Mouse (Mus musculus) liver, embryonic 16.5 days (tissue): ENCODE measurements around the gene Kcns1. TPM values are rescaled to one million over a fixed set of nuclear protein-coding genes. Genes with fewer than 3 reads are reported as not detected.

ENCODE experiments used
- ATAC-seq: fragments of 200-750 bp; cut with Nextera tagmentation; 2 replicates; pipeline ENCODE4 v1.8.0; 2017; ENCODE audit warnings: low read depth, mild to moderate bottlenecking, moderate number of reproducible peaks, moderate library complexity
- H3K27ac ChIP-seq: fragments of 300-500 bp; sonication (generic); 2 replicates; pipeline ENCODE4 v1.5.1; 2014; ENCODE audit warnings: mild to moderate bottlenecking, low read length
- H3K27me3 ChIP-seq: fragments of 300-500 bp; sonication (generic); 2 replicates; pipeline ENCODE4 v1.6.1; 2014; ENCODE audit warnings: low read depth, low read length, mixed read lengths; ENCODE audit not compliant: control insufficient read depth, insufficient read depth
- H3K36me3 ChIP-seq: fragments of 300-500 bp; sonication (generic); 2 replicates; pipeline ENCODE4 v1.6.1; 2014; ENCODE audit warnings: mild to moderate bottlenecking; ENCODE audit not compliant: control insufficient read depth, insufficient read depth
- H3K4me1 ChIP-seq: fragments of 300-500 bp; sonication (generic); 2 replicates; pipeline ENCODE4 v1.6.1; 2014; ENCODE audit warnings: low read depth, low read length, mixed read lengths; ENCODE audit not compliant: control insufficient read depth
- H3K4me2 ChIP-seq: fragments of 300-500 bp; sonication (generic); 2 replicates; pipeline ENCODE4 v1.6.1; 2014; ENCODE audit warnings: low read depth, low read length, mixed read lengths
- H3K4me3 ChIP-seq: fragments of 300-500 bp; sonication (generic); 2 replicates; pipeline ENCODE4 v1.5.1; 2014; ENCODE audit warnings: low read depth, mild to moderate bottlenecking, low read length
- H3K9ac ChIP-seq: fragments of 300-500 bp; sonication (generic); 2 replicates; pipeline ENCODE4 v1.6.1; 2014; ENCODE audit warnings: low read depth, low read length
- H3K9me3 ChIP-seq: fragments of 300-500 bp; sonication (generic); replicated peaks from 2 replicates; pipeline ENCODE4 v1.6.1; 2016; ENCODE audit warnings: low read length; ENCODE audit not compliant: control insufficient read depth
- WGBS: fragments of 180-500 bp; shearing (Covaris S2); extraction: QIAGEN DNeasy Blood & Tissue Kit; methylation state at CpG from one replicate; pipeline ENCODE4 v1.1.7; 2014; ENCODE audit not compliant: insufficient replicate concordance; 5-methylcytosine and 5-hydroxymethylcytosine counted together
- polyA plus RNA-seq: library from polyadenylated mRNA; unstranded; fragments of >200 nt; fragmentation: Nextera tagmentation; extraction: Ambion mirVana; gene quantifications from 2 replicates; pipeline ENCODE4 v1.2.1, GENCODE M21; 2015

Kcns1 gene
- polyA plus RNA-seq, 1 experiment from 2014 or later, result not detected

DNA sequence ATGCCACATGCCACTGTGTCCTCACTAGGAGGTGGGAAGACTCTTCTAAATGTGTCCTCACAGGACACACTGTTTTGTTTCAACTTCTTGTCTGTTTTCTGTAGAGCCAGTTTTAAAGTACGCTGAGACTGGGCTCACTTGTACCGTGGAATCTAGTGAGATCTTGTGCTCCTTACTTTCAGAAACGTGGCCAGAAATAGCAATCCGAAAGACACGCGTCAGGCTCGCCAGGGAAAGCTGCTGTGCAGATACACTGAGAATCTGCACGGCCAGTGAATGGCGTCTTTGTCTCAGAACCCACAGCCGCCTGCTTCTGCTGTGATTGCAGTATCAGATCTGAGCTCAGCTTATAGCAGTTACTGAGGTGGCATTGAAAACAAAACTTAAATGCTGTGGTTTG, 28.9 kb downstream of the Kcns1 start:
- Histone ChIP-seq H3K27me3 (no peaks in the 10 kb centered on the region), H3K9ac (no peak overlapping the region), H3K36me3 (no peaks in the 10 kb centered on the region), H3K27ac (no peak overlapping the region), H3K9me3 (no peaks in the 10 kb centered on the region), H3K4me2 (no peak overlapping the region), H3K4me3 (no peak overlapping the region), H3K4me1 (no peaks in the 10 kb centered on the region)
- 50% methylated on average over 10 of the region's 10 CpGs for WGBS
- ATAC-seq, result no peak

DNA sequence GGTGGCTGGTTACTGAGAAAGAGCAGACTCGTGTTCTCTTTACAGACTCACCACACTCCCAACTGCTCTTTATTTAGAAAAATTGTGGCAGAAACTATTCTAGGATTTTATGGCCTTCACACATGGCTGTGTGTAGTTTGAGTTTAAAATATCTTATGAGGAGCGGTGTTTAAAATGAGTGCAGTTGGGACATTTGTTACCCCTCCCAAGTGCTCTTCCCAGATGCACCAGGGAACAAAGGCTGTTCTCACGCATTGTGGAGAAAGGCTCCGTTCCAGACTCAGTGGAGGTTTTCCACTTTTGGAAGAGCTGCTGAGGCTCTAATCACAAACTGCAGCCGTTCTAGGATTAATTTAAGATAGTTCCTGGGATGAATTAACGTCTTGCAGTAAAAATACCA, 33.2 kb downstream of the Kcns1 start:
- H3K4me2 ChIP-seq, result no peak overlapping the region
- no peak overlapping the region for H3K9ac ChIP-seq
- no peaks in the 10 kb centered on the region for H3K27me3 ChIP-seq
- no peaks in the 10 kb centered on the region for H3K36me3 ChIP-seq
- no peak for ATAC-seq
- no peaks in the 10 kb centered on the region for H3K9me3 ChIP-seq
- no peak overlapping the region for H3K27ac ChIP-seq
- 72% methylated on average over 6 of the region's 6 CpGs for WGBS
- H3K4me1 ChIP-seq, result no peaks in the 10 kb centered on the region
- H3K4me3 ChIP-seq, result no peak overlapping the region

DNA sequence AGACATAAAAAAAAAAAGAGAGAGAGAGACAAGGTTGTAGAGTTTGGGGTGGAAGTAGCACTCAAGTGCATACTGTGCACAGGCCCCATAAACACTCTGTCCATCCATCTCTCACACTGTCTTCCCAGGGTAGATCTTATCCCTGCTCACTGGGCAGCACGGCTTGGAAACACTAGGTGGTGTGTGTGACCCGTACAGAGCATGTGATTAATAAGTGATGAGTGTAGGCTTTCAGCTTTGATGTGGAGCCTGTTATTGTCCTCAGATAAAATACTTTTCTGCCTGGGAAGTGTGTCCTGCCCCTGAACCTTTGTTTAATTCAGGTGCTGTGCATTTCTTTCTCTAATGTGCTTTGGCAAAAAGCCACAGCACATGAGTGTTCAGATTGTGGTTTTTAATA, 34.5 kb downstream of the Kcns1 start:
- no peaks in the 10 kb centered on the region for H3K36me3 ChIP-seq
- ATAC-seq, result no peak
- WGBS, result 55% methylated on average over 2 of the region's 2 CpGs
- H3K9ac ChIP-seq, result no peak overlapping the region
- no peak overlapping the region for H3K4me2 ChIP-seq
- H3K27me3 ChIP-seq, result no peaks in the 10 kb centered on the region
- no peak overlapping the region for H3K4me3 ChIP-seq
- no peak overlapping the region for H3K27ac ChIP-seq
- H3K9me3 ChIP-seq, result no peaks in the 10 kb centered on the region
- no peaks in the 10 kb centered on the region for H3K4me1 ChIP-seq

DNA sequence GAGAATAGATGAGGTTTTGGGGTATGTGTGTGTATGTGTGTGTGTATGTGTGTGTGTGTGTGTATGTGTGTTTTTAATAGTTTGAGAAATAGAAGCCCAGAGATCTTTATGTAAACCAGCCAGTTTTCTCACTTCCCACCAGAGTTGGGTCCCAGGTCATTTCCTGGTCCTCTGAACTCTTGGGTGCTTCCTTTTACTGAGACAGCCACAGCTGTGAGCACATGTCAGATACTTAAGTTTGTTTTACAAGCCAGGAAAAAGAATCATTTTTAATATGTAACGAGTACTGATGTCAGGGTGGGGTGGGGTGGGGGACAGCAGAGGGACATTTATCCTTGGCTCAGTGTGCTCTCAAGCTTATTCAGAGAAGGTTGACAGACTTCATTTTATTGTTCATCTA, 35.5 kb downstream of the Kcns1 start:
- WGBS, result 67% methylated on average over 1 of the region's 1 CpGs
- Histone ChIP-seq H3K27ac (no peak overlapping the region), H3K4me1 (no peaks in the 10 kb centered on the region), H3K4me2 (no peak overlapping the region), H3K4me3 (no peak overlapping the region), H3K9ac (no peak overlapping the region), H3K27me3 (no peaks in the 10 kb centered on the region), H3K9me3 (no peaks in the 10 kb centered on the region), H3K36me3 (no peaks in the 10 kb centered on the region)
- no peak for ATAC-seq

DNA sequence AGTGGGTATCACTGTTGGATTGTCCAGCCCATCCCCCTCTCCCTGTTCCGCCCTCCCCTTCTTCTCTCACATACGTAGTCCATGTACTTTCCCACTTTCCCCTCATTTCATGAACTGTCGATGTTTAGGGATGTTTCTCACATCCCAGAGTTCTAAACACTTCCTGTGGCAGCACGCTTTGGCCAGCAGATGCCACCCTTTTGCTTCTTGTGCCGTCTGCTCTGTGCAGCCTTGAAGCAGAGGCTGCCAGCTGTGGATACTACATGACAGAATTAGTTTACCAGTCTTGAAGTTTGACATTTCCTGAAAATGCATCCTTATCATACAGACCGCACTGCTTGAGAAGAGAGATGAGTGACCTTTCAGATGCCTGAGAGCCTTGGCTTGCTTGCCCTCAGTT, 36.4 kb downstream of the Kcns1 start:
- Histone ChIP-seq H3K4me2 (no peak overlapping the region), H3K27me3 (no peaks in the 10 kb centered on the region), H3K4me1 (no peaks in the 10 kb centered on the region), H3K27ac (no peak overlapping the region), H3K4me3 (no peak overlapping the region), H3K9me3 (no peaks in the 10 kb centered on the region), H3K36me3 (no peaks in the 10 kb centered on the region), H3K9ac (no peak overlapping the region)
- WGBS, result 58% methylated on average over 6 of the region's 6 CpGs
- ATAC-seq, result no peak

DNA sequence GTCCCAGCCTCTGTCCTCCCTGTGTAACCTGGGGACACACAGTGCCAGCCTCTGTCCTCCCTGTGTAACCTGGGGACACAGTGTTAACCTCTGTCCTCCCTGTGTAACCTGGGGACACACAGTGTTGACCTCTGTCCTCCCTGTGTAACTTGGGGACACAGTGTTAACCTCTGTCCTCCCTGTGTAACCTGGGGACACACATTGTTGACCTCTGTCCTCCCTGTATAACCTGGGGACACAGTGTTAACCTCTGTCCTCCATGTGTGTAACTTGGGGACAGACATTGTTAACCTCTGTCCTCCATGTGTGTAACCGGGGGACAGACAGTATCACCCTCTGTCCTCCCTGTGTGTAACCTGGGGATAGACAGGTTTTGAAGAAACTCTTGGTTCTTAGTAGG, 39.3 kb downstream of the Kcns1 start:
- Histone ChIP-seq H3K9ac (no peak overlapping the region), H3K4me3 (no peak overlapping the region), H3K9me3 (no peaks in the 10 kb centered on the region), H3K4me2 (no peak overlapping the region), H3K27me3 (no peaks in the 10 kb centered on the region), H3K4me1 (no peaks in the 10 kb centered on the region), H3K27ac (no peak overlapping the region), H3K36me3 (no peaks in the 10 kb centered on the region)
- ATAC-seq, result peak; percentile 54
- 77% methylated on average over 1 of the region's 1 CpGs for WGBS

DNA sequence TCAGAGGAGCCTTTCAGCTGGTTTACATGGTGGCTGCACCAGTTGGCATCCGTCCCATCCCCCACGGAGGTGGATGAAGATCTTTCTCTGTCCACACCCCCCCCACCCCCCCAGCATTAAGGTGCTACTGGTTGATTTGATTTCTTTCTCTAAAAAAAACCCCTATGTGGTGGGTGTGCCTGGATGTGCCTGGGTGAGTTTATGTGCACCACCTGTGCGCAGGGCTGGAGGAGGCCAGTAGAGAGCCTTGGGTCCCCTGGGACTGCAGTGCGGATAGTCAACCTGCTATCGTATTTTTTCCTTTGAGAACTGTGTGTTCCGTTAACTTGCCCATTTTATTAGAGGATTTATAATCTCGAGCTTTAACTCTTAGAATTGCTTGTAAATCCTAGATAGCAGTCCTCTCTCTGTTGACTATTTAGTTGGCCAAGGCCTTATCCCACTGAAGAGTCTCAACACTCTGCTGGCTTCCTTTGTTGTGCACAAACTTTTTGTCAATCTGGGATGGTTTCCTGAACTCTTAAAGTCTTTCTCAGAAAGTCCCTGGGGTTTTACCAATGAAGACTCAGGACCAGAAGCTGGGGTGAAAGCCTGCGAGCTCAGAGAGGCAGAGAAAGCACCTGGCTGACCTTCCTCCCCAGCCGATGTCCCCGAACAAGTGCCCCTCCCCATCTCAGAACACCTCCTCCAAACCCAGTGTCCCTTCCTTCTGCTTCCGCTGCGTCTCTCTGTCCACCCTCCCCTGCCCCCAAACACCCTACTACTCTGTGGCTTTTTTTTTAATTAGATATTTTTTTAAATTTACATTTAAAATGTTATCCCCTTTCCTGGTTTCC, 42.1 kb downstream of the Kcns1 start:
- Histone ChIP-seq H3K36me3 (no peaks in the 10 kb centered on the region), H3K27me3 (no peaks in the 10 kb centered on the region), H3K4me3 (no peak overlapping the region), H3K4me2 (no peak overlapping the region), H3K27ac (no peak overlapping the region), H3K9me3 (no peaks in the 10 kb centered on the region), H3K9ac (no peak overlapping the region), H3K4me1 (no peaks in the 10 kb centered on the region)
- no peak for ATAC-seq
- WGBS, result 78% methylated on average over 12 of the region's 12 CpGs

DNA sequence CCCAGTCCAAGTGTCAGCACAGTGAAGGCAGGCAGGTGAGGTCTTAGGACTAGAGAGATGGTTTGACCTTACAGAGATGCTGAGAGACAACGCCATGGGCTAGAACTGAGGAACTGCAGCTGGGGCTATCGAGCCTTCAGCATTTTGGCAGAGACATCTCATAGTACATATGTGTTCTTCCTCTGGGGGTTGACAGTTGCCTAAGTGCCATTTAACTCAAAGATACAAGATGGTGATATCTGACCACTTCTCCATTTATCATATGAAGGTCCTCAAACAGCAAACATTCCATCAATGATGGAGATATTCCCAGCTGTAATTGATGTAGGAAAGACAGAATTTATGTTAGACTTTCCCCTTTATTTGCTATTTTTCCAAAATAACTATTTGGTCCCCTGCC, 43.6 kb downstream of the Kcns1 start:
- Histone ChIP-seq H3K4me2 (no peak overlapping the region), H3K4me3 (no peak overlapping the region), H3K9ac (no peak overlapping the region), H3K36me3 (no peaks in the 10 kb centered on the region), H3K27me3 (no peaks in the 10 kb centered on the region), H3K27ac (no peak overlapping the region), H3K9me3 (no peaks in the 10 kb centered on the region), H3K4me1 (no peaks in the 10 kb centered on the region)
- no peak for ATAC-seq
- WGBS, result 69% methylated on average over 2 of the region's 2 CpGs

DNA sequence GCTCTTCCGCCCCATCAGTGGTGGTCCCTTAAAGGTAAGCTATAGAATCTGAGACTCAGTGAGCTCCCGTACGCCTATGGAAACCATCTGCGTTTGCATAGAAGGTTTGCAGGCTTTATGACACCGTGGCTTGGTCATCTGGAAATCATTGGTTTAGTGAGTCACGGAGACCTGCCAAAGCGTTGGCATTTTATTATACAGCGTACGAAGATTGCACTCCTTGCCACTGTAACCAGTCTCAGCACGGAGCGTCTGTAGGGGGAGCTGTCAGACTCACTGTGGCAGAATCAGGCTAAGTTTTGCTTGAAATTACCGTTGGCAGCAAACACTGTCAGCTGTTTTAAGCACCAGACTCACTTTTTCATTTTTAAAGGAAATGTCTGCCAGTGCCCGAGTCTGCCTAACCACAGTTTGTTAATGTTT, 44.4 kb downstream of the Kcns1 start:
- no peaks in the 10 kb centered on the region for H3K27me3 ChIP-seq
- no peak overlapping the region for H3K4me2 ChIP-seq
- no peaks in the 10 kb centered on the region for H3K9me3 ChIP-seq
- no peak overlapping the region for H3K4me3 ChIP-seq
- ATAC-seq, result no peak
- no peak overlapping the region for H3K27ac ChIP-seq
- H3K9ac ChIP-seq, result no peak overlapping the region
- 74% methylated on average over 13 of the region's 13 CpGs for WGBS
- no peaks in the 10 kb centered on the region for H3K36me3 ChIP-seq
- no peaks in the 10 kb centered on the region for H3K4me1 ChIP-seq
